Mouse (Mus musculus): Measurements from ENCODE around the gene Rnf130. TPM values are rescaled to one million over a fixed set of nuclear protein-coding genes. Genes with fewer than 3 reads are reported as not detected.
"Not testable (repeated sequence)": the region's sequence is repeated elsewhere in the genome, so short reads cannot be mapped to it uniquely, and the experiment has no call there.

Rnf130 gene
- total RNA-seq, 2 experiments from 2014 or later: 73.5 to 82.1 TPM

DNA sequence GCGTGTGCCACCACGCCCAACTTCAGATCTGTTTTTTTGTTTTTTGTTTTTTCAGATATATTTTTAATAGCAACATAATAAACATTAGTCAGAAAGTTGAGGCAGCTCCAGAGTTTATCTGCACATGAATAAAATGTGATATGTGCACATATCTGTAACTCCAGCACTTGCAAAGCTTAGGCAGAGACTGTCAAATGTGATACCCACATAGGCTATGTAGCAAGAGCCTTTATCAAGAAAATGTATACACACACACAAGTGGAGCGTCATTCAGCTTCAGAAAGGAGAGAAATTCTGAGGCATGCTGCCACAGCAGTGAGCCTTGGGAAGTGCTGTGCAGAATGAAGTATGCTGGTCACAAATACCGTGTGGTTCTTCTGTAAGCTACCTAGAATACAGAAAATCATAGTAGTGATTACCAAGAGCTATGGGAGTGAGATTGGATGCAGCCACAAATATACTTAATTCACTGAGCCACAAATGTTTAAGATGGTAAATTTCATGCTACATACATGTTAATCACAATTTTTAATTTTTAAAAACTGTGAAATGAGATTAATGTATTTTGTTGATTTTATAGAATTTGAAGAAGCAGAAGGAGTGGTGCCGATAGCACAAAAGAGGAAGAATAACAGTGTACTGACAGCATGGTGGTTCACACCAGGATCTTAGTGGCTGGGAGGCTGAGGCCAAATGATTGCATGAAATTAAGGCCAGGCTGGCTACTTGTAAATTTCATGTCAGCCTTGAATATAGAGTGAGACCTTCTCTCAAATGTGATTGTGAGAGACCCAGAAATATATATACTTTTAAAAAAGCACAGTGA lies 56.4 kb downstream of the Rnf130 start:
- no peak for DNase-seq (ENCODE audit: low spot score in 2 of 2)

DNA sequence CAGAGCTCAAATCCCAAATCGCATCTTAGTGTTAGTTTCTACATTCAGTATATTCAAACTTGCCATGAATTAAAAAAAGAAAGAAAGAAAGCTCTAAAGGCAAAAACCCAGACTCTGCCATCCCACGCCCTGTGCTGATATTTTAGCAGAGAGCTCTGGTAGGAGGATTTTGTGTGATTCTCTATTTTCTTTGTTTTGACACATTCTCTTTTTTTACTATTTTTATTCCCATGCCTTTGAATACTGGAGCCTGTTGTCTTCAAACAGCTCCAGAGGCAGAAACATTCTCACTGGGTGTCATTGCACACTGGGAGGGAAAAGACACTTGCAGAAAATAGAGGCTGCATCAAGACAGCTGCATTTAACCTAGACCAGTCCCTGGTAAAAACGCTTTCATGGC lies 61.1 kb downstream of the Rnf130 start:
- no peak for DNase-seq (ENCODE audit: low spot score in 2 of 2)

DNA sequence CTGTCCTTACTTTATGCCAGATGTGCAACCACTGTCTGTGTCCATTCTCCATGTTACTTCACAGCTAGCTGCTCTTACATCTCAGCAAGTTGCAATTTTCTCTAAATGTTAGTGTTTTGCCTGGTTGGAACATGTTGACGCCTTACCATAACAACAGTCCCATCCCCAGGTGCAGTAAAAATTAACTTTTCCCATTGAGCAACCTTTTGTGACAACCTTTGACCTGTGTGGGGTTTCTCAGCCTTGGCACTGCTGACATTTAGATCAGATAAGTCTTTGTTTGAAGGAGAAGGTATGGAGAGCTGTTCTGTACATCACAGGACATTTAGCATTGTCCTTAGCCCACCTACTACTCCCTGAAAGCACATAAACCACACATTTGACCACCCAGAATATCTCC lies 64.7 kb downstream of the Rnf130 start:
- DNase-seq (ENCODE audit: low spot score in 2 of 2): no peak

DNA sequence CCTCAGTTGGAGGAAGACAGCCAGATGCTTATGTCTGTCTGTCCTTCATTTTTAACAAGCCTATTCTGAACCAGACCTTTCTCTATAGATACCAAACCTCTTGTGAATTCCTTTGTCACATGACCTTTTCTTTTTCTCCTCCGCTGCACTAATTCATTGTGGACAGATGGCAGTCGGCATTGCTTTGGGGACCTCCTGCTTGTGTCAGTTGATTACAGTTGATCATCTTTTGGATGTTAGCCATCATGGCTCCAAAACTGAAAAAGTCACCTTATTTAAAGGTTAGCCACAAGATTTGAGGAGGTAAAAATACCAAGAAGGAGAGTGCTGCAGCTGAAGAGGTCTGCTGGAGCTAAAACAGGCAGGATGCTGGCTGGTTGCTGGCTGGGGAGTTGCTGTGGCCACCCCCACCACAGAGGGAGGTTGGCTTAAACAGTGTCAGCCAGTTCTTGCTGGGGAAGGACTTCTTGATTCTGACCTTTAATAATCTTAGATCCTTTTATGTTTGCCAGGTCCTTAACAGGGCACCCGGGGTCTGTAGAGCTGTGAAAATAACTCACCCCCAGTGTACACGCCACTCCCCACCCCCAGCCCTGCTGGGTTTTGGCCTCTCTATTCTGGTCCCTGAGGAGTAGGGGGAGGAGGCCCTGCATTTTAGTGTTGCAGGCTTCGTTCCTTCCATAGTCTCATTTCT lies 66.0 kb downstream of the Rnf130 start:
- DNase-seq (ENCODE audit: low spot score in 2 of 2): no peak

DNA sequence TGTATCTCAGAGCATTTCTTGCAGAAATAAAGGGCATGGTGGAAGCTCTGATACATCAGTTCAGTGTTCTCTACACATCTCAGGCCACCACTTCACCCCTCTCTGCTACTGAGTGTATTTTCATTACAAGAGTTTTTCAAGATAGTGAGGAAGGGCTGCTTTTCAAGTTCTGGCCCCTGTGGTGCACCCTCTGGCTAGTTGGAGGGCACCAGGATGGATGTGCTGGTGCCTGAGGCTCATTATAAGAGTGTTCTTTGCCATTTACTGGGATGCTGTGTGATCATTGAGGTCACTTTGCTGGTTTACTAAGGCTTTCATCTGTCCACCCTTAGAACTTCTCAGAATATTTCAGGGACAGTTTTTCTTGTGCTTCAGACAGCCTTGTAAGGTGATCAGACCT lies 66.5 kb downstream of the Rnf130 start:
- DNase-seq (ENCODE audit: low spot score in 2 of 2): no peak

DNA sequence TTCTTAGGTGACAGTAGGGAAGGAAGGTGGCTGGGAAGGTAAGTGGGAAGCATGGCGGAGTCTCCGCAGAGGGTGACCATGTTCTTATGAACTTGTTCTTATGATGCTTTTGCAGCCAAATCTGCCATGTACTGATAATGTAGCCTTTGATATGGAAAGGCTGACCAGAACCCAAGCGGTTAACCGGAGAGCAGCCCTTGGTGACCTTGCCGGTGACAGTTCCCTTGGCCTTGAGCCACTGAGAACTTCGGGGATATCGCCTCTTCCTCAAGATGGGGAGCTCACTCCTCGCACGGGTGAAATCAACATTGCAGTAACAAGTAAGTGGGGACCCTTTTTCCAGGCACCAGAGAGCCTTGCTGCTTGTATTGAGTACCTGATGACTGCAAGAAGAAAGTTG lies 70.5 kb downstream of the Rnf130 start:
- no peak for DNase-seq (ENCODE audit: low spot score in 2 of 2)

DNA sequence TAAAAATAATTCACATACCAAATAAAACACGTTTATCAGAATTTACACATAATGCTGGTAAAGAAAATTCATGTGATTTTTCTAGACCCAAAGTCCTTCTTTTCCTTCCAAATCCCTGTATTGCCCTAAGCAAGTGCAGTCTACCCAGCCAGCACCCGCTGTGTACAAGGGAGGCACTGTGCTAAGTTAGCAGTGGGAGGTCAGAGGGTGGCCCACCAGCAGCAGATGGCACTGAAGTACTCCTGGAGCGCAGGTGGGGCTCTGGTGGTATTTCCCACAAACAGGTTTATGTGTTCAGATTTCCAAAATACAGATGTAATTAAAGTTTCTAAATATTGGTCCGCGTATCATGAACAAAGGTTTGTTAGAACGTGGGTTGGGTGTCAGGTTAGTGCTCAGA lies 71.9 kb downstream of the Rnf130 start:
- DNase-seq (ENCODE audit: low spot score in 2 of 2): no peak

DNA sequence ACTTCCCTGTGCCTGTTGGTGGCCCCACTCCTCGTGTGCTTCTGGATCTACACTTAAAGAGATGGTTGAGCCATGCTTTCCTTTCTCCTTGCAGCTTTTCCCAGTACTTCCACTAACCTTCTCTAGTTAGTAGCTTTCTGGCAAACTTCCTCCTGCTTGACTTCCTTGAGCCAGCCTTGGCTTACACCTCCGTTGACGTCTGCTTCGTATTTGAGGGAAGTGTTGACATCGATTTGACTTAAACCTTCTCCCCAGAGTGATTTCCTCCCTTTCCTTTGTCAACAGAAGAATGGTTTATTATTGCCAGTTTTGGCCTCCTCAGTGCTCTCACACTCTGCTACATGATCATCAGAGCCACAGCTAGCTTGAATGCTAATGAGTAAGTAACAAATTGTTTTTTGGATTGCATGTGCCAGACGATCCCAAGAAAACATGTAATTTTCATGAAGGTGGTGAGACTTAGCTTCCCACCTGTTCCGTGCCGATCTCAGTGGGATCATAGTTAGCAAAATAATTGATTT lies 73.9 kb downstream of the Rnf130 start:
- DNase-seq (ENCODE audit: low spot score in 2 of 2): no peak

DNA sequence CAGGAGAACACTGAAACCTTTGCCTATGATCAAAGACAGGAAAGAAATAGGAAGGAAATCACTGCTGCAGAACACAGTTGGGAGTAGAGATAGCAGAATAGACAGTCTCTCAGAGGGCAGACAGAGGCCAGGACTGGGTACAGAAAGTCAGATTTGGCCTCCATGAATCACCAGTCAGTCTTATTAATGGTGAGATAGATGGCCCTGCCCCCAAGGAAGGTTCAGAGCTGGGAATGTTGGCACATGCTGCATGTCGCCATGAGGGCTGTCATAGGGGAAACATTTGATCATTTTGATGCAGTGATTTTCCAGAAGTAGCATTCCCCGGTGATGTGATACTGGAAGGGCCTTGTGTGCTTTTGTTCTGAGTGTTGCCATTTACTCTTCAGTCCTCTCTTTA lies 74.5 kb downstream of the Rnf130 start:
- DNase-seq (ENCODE audit: low spot score in 2 of 2): no peak

DNA sequence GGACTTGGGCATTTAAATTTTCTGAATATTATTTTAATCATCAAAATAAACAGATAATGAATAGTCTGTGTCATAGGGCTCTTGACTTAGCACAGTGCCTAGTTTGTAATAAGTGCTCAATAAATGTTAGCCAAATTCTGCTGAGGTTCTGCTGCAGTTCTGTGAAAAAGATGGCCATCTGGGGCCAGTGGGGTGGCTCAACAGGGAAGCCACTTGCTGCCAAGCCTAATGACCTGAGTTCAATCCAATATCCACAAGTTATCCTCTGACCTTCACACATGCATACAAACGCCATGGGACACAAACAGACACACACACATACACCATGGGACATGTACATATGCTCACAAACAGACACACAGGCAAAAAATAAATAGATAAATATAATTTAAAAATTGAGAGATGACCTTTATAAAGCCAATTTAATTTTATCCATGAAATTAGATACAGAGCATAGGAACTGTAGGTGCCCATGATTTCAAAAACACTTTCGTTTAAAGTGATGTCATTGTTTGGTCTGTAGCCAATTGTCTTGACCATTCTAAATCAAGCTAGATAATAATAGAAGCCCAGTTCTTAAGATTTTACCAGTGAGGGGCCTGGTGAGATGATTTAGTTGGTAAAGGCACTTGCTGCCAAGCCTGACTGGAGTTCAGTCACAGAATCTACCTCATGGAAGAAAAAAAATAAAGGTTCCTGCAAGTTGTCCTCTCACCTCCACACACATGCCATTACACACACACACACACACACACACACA lies 75.6 kb downstream of the Rnf130 start:
- no peak for DNase-seq (ENCODE audit: low spot score in 2 of 2)

DNA sequence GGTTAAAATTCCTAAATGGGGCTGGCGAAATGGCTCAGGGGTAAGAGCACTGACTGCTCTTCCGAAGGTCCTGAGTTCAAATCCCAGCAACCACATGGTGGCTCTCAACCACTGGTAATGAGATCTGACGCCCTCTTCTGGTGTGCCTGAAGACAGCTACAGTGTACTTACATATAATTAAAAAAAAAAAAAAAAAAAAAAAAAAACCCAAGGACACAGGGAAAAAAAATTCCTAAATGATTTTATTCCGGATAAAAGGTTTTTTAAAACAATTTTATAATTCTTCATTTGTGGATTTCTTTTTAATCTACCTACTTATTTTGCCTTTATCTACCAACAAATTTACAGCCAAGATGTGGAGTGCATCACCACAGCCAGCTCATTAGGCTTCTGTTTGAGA lies 76.8 kb downstream of the Rnf130 start:
- not testable (repeated sequence) for DNase-seq (ENCODE audit: low spot score in 2 of 2)

DNA sequence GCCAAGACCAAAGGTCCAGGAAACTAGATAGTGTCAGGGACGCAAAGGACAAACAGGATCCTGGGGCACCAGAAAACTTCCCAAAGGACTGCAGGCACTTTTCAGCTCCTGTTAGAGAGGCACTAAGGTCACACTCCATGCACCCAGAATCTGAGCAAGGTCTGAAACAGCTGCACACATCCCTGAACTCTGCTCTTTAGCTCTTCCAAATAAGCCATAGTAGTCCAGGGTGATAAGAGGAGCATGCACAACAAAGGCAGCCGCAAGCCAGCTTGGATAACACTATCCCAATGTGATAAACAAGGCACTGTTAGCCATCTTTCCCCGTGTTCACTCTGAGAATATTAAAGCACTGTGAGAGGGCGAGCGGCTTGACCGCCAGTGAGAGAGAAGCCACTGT lies 78.9 kb downstream of the Rnf130 start:
- DNase-seq (ENCODE audit: low spot score in 2 of 2): no peak

DNA sequence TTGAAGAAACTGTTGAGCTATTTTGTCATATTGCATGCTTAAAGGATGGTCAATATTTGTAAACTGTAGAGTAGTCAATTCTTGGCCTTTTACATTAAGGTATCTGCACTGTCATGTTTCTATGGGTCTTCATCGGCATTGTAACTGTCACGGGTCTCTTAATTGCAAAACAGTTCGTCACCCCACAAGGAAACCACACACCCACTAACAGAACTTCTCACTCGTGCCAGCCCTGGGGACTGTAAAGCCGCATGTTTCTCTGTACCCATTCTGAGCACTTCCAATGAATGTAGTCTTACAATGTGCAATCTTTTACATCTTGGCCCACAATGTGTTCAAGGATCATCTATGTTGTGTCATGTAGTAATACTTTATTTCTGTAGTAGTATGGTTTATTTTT lies 80.1 kb downstream of the Rnf130 start:
- no peak for DNase-seq (ENCODE audit: low spot score in 2 of 2)

DNA sequence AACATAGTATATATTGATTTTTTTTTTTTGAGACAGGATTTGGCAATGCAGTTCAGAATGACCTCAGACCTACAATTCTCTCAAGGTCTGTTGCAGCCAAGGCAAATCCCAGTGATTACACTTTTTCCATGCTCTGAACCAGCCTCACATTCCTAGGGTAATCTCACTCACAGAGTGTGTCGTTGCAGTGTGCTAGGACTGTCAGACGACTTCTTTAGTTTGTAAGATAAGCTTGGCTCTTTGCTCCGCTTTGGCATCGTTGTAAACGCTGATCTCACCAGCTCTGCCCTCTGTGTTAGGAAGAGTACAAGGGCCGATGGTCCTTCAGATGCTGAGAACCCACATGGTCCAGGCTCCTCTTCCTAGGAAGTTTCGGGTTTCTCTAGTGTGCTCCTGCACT lies 80.9 kb downstream of the Rnf130 start:
- no peak for DNase-seq (ENCODE audit: low spot score in 2 of 2)

DNA sequence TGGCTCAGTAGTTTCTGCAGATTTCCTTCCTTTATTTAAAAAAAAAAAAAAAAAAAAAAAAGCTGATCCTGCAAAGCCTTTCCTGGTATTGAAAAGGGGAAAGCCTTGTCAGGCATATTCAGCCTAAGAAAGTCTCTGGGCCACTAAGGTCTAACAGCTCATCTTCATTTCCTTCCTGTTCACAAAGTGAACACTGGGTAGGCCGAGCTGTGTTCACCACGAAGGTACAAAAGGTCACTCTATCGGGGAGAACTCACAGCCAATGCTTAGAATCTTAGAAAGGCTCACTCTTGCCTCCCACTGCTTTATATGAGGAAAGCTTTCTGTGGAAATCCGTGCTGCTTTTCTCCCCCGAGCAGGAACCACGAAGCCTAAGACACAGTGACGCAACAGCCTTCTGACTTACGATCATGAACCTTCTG lies 83.7 kb downstream of the Rnf130 start:
- no peak for DNase-seq (ENCODE audit: low spot score in 2 of 2)

DNA sequence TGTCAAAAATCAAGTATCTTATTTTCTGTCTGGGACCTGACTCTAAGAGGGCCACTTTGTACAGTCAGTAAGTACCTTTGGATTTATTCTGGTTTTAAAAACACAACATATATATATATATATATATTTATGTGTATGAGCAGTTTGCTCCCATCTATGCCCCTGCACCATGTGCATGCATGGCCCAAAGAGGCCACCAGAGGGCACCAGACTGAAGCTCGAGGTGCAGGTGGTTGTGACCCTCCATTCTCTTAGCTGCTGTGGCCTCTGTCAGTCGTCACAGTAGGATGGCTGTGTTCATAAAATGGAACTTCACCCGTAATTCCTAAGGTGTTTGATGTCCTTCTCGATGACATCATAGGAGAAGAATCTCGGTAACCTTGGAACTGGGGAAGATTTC lies 89.2 kb downstream of the Rnf130 start:
- peak; percentile 36 to 59 for DNase-seq (ENCODE audit: low spot score in 2 of 2)

DNA sequence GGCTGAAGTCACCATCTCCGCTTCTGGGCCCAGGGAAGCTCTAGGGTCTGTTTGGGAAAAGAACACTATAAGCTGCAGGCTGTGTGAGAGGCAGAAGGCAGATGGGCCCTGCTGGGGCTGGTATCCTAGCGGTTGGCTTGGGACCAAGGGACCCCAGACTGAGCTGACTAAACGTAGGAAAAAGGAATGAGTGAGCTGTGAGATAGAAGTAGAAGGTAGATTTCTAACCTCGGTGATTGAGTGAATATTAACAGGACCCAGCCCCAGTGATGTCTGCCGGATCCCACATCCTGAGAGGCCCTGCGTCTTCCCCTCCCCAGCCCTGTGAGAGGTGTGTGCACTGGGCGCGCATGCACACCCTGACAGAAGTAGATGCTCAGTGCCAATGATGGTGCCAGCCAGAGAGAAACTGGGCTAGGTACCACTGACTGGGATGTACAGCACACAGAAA lies 97.5 kb downstream of the Rnf130 start:
- DNase-seq (ENCODE audit: low spot score in 2 of 2): no peak

DNA sequence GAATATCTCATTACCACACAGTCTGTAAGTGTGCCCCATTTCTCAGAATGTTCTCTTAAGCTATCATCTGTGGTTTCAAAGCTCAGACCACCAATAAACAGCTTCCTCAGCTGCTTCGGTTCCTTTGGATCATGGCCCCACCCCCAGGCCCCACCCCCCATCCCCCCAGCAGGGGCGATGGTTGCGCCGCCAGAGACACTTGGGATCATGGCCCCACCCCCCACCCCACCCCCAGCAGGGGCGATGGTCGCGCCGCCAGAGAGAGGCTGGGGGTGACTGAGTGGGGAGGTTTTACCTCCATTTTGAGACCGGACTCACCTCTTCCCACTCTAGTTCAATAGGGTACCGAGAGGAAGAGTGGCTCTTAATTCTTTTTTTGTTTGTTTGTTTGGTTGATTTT lies 102.6 kb downstream of the Rnf130 start:
- DNase-seq (ENCODE audit: low spot score in 2 of 2): no peak

DNA sequence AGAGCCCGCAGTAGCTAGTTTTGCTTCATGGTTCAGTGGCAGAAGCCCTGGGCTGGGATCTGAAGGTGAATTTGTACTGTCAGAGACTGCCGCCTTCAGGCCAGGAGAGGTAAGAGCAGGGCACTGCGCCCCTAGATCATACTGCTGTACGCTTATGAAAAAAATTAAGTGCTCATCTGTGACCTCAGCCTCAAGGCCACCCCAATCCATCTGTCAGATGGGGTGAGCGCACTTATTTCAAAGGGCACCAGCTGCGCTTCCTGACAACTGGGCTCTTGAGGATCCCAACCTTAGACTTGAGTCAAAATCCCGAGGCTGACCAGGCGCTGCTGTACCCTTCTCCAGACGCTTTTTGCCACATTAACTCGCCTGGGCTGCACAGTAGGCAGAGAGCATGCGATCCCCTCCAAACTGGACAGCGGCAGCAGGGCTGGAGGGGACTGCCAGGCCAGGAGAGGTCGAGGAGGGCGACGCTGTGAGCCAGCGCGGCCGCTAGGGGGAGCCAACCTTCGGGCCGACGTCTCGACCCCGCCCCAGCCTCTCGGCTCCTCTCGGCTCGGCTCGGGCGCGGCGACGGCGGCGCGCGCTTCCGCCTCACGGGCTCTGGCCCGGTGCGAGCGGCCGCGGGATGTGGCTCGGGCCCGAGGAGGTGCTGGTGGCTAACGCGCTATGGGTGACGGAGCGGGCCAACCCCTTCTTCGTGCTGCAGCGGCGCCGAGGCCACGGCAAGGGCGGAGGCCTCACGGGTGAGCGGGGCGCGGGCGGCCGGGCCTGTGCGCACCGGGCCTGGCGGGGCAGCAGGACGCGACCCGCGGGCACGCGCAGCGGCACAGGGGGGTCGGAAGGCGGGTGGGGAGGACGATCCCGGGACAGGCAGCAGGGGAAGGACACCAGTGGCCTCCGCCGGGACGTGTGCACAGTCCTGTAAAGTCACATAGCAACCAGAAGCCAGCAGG lies 105.9 kb downstream of the Rnf130 start, which contains the start of gene Tbc1d9b:
Gene Tbc1d9b, plus strand, starts transcription at position 586 of the 956 bp plus-strand sequence.
- DNase-seq (ENCODE audit: low spot score in 2 of 2): peak; percentile 76 to 82

DNA sequence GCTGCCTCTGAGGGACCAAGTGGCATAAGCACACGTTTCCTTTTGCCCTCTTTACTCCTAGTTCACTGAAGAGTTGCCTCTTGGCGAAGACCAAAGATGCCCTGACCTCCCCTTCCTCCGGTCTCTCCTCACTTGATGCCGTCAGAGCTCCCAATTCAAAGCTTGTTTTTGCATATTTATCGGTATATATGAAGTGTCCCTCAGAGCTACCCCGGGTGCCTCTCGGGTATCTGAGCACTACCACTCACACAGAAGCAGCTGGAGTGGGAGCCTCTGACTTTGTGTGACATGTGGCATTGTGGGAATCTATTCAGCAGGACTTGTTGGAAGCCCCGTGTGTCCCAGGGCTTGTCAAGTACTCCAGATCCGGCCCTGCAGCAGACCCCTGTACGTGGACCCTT lies 106.7 kb downstream of the Rnf130 start:
- DNase-seq (ENCODE audit: low spot score in 2 of 2): no peak

Measured in adrenal gland, postnatal 4 days (tissue).